Mouse (Mus musculus) spleen, adult 2 months (tissue): ENCODE data around the gene Clcnkb. TPM values are rescaled to one million over a fixed set of nuclear protein-coding genes. Genes with fewer than 3 reads are reported as not detected.
A peak's percentile ranks its signal among the peaks of the same experiment; 100 is the strongest.

Source experiments
- DNase-seq, 2 experiments: peaks; one replicate each; pipeline versions ENCODE4 v3.0.0 to v3.0.0-alpha.2; 2012 to 2021; ENCODE audit warnings: low spot score in 2 of 2, low read depth in 1 of 2
- H3K27ac ChIP-seq: fragments of 200-500 bp; 2 replicates; pipeline ENCODE4 v1.5.1; 2012; ENCODE audit warnings: low read length, inconsistent platforms; ENCODE audit not compliant: insufficient read depth
- H3K27me3 ChIP-seq: fragments of 200-500 bp; 2 replicates; pipeline ENCODE4 v1.6.1; 2012; ENCODE audit warnings: mild to moderate bottlenecking, moderate library complexity, low read length, inconsistent platforms; ENCODE audit not compliant: control insufficient read depth, insufficient read depth
- H3K36me3 ChIP-seq: fragments of 200-500 bp; 2 replicates; pipeline ENCODE4 v1.6.1; 2012; ENCODE audit warnings: mild to moderate bottlenecking, low read length, inconsistent platforms; ENCODE audit not compliant: control insufficient read depth, insufficient read depth
- H3K4me1 ChIP-seq: fragments of 200-500 bp; 2 replicates; pipeline ENCODE4 v1.6.1; 2011; ENCODE audit warnings: inconsistent platforms; ENCODE audit not compliant: control insufficient read depth, insufficient read depth, insufficient read length
- H3K4me3 ChIP-seq: fragments of 200-500 bp; 2 replicates; pipeline ENCODE4 v1.5.1; 2011; ENCODE audit warnings: mild to moderate bottlenecking, inconsistent platforms; ENCODE audit not compliant: insufficient read depth, insufficient read length; ENCODE audit errors: extremely low read depth
- CTCF ChIP-seq: fragments of 200-500 bp; IDR thresholded peaks from 2 replicates; pipeline ENCODE4 v1.5.1; 2011; ENCODE audit warnings: mild to moderate bottlenecking, inconsistent platforms; ENCODE audit not compliant: insufficient read depth, insufficient read length, insufficient replicate concordance; ENCODE audit errors: extremely low read depth
- POLR2A ChIP-seq: fragments of 200-500 bp; IDR thresholded peaks from 2 replicates; pipeline ENCODE4 v1.6.1; 2011; ENCODE audit warnings: low read depth, low read length, inconsistent platforms
- WGBS: fragments of 180-500 bp; shearing (Covaris S2); methylation state at CpG from one replicate; pipeline ENCODE4 v1.1.7; 2018; 5-methylcytosine and 5-hydroxymethylcytosine counted together
- polyA plus RNA-seq: library from polyadenylated mRNA; depleted of rRNA; stranded (reverse); fragments of >200 nt; gene quantifications from 2 replicates; pipeline ENCODE4 v1.2.3, GENCODE M21; 2012

The Clcnkb gene
- polyA plus RNA-seq, 1 experiment = 0.07 TPM

- H3K27ac ChIP-seq = no peak within 1 kb of the TSS
- no peak within 1 kb of the TSS for H3K4me3 ChIP-seq
- no peaks in the 10 kb centered on the region for H3K36me3 ChIP-seq
- H3K27me3 ChIP-seq = no peaks in the 10 kb centered on the region
- DNase-seq = no peak
- no peaks in the 10 kb centered on the region for H3K4me1 ChIP-seq
- WGBS = 97% methylated on average over 1 of the region's 1 CpGs
- no peak for TF ChIP-seq POLR2A
- no peak for TF ChIP-seq CTCF
Measured at GRCm38 (mm10) chr4:141435974-141436373, 20.2 kb upstream of the Clcnkb start, which contains the start of gene Srarp. Gene Srarp (minus strand): TSS chr4:141436105.

- Histone ChIP-seq H3K4me1 (no peaks in the 10 kb centered on the region), H3K4me3 (no peak overlapping the region), H3K36me3 (no peaks in the 10 kb centered on the region), H3K27me3 (no peaks in the 10 kb centered on the region), H3K27ac (no peak overlapping the region)
- DNase-seq = no peak
- 91% methylated on average over 18 of the region's 18 CpGs for WGBS
- TF ChIP-seq CTCF (no peak), POLR2A (no peak)
Measured at GRCm38 (mm10) chr4:141433191-141433590, 17.4 kb upstream of the Clcnkb start.

- no peak overlapping the region for H3K27ac ChIP-seq
- DNase-seq = no peak
- H3K4me1 ChIP-seq = no peaks in the 10 kb centered on the region
- WGBS = 83% methylated on average over 14 of the region's 14 CpGs
- no peaks in the 10 kb centered on the region for H3K27me3 ChIP-seq
- no peak overlapping the region for H3K4me3 ChIP-seq
- H3K36me3 ChIP-seq = no peaks in the 10 kb centered on the region
- TF ChIP-seq CTCF = no peak
- TF ChIP-seq POLR2A = no peak
Measured at GRCm38 (mm10) chr4:141432666-141433065, 16.9 kb upstream of the Clcnkb start.

GRCm38 (mm10) chr4:141430997-141431396 lies 15.2 kb upstream of the Clcnkb start:
- Histone ChIP-seq H3K27ac (no peak overlapping the region), H3K4me1 (no peaks in the 10 kb centered on the region), H3K27me3 (no peaks in the 10 kb centered on the region), H3K36me3 (no peaks in the 10 kb centered on the region), H3K4me3 (no peak overlapping the region)
- peak; percentile 91; the same call in 1 of the 2 replicates for TF ChIP-seq CTCF
- TF ChIP-seq POLR2A = no peak
- DNase-seq = peak; percentile 29 to 66
- WGBS = 25% methylated on average over 9 of the region's 9 CpGs

GRCm38 (mm10) chr4:141429847-141430246 lies 14.0 kb upstream of the Clcnkb start:
- TF ChIP-seq POLR2A = no peak
- TF ChIP-seq CTCF = peak; percentile 41; the same call in 1 of the 2 replicates
- WGBS = 62% methylated on average over 9 of the region's 9 CpGs
- H3K4me3 ChIP-seq = no peak overlapping the region
- H3K36me3 ChIP-seq = no peaks in the 10 kb centered on the region
- H3K4me1 ChIP-seq = peaks cover 4% of the 10 kb centered on the region; the same call in 1 of the 2 replicates
- no peak overlapping the region for H3K27ac ChIP-seq
- DNase-seq = no peak
- H3K27me3 ChIP-seq = no peaks in the 10 kb centered on the region

GRCm38 (mm10) chr4:141429381-141429780 lies 13.6 kb upstream of the Clcnkb start:
- no peaks in the 10 kb centered on the region for H3K36me3 ChIP-seq
- DNase-seq = no peak
- WGBS = 82% methylated on average over 6 of the region's 6 CpGs
- peaks cover 4% of the 10 kb centered on the region; the same call in 1 of the 2 replicates for H3K4me1 ChIP-seq
- TF ChIP-seq POLR2A (no peak), CTCF (no peak)
- no peak overlapping the region for H3K4me3 ChIP-seq
- no peak overlapping the region for H3K27ac ChIP-seq
- no peaks in the 10 kb centered on the region for H3K27me3 ChIP-seq

- WGBS = 94% methylated on average over 13 of the region's 13 CpGs
- Histone ChIP-seq H3K36me3 (no peaks in the 10 kb centered on the region), H3K27me3 (no peaks in the 10 kb centered on the region), H3K4me1 (peaks cover 4% of the 10 kb centered on the region; the same call in 1 of the 2 replicates), H3K4me3 (no peak overlapping the region), H3K27ac (no peak overlapping the region)
- no peak for DNase-seq
- TF ChIP-seq POLR2A = no peak
Measured at GRCm38 (mm10) chr4:141427921-141428320, 12.1 kb upstream of the Clcnkb start.
